Mouse (Mus musculus) gonadal fat pad, adult 2 months (tissue): ENCODE measurements around the gene Atp5e. TPM values are rescaled to one million over a fixed set of nuclear protein-coding genes. Genes with fewer than 3 reads are reported as not detected.

Source experiments
- DNase-seq: peaks from one replicate; pipeline ENCODE4 v3.0.0-alpha.2; 2012; ENCODE audit warnings: low read depth
- polyA plus RNA-seq: library from polyadenylated mRNA; depleted of rRNA; stranded (reverse); fragments of >200 nt; gene quantifications from 2 replicates; pipeline ENCODE4 v1.2.3, GENCODE M21; 2012; rRNA removed

Atp5e gene
- polyA plus RNA-seq, 1 experiment: 292 TPM

- no peak for DNase-seq
These were observed 48.7 kb downstream of the Atp5e start for GRCm38 (mm10) chr2:174415001-174415730.

DNA sequence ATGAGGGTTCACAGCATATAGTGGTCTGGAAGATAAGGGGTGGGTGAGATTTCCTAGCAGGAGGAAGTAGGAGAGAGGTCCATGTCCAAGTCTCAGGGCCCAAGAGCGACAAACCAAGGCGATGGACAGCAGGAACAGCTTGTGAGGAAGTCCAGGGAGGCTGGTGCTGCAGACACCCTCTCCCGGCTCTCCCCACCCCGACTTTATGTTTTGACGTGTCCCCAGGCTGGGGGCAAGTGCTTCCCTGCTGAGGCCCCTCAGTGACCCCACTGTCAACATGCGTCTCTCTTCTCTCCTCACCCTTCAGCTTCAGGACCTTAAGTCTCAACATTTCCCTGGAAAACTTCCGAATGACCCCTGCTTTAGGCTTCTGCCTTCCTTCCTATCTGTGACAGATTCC lies 50.8 kb downstream of the Atp5e start:
- DNase-seq: no peak

Other genes starting within 250 kb of the Atp5e start
- 1,261 and 1,453 TPM in 2 replicates for gene Gnas, start 179.8 kb downstream of the Atp5e start, polyA plus RNA-seq
- 0.85 and 1.6 TPM in 2 replicates for gene Gm20721, start 117.4 kb downstream of the Atp5e start, polyA plus RNA-seq
- 41.9 and 50.8 TPM in 2 replicates for gene Nelfcd, start 48.3 kb downstream of the Atp5e start, polyA plus RNA-seq
- 117 and 166 TPM in 2 replicates for gene Ctsz, start 25.1 kb downstream of the Atp5e start, polyA plus RNA-seq
- 0.22 and 0.35 TPM in 2 replicates for gene Tubb1, start 13.4 kb downstream of the Atp5e start, polyA plus RNA-seq
- gene Prelid3b, start 9.0 kb upstream of the Atp5e start, polyA plus RNA-seq: 41.6 and 53.0 TPM in 2 replicates
- gene Zfp831, start 179.4 kb upstream of the Atp5e start, polyA plus RNA-seq: 0.04 and 0.08 TPM in 2 replicates